Mouse (Mus musculus) myocyte (in vitro differentiated cells): ENCODE measurements around the gene Usp33. TPM values are rescaled to one million over a fixed set of nuclear protein-coding genes. Genes with fewer than 3 reads are reported as not detected.

Source experiments
- H3K27me3 ChIP-seq: one replicate; pipeline ENCODE4 v1.6.1; 2011; ENCODE audit not compliant: control insufficient read depth, insufficient read depth, insufficient read length
- H3K36me3 ChIP-seq: one replicate; pipeline ENCODE4 v1.6.1; 2011; ENCODE audit not compliant: control insufficient read depth, insufficient read depth
- H3K4me2 ChIP-seq: one replicate; pipeline ENCODE4 v1.6.1; 2011; ENCODE audit warnings: low read depth, control low read depth
- H3K4me3 ChIP-seq: one replicate; pipeline ENCODE4 v1.5.1; 2011; ENCODE audit warnings: mild to moderate bottlenecking, control low read depth, moderate library complexity
- H3K79me2 ChIP-seq: one replicate; pipeline ENCODE4 v1.6.1; 2011; ENCODE audit not compliant: control insufficient read depth, insufficient read depth
- H3ac ChIP-seq: one replicate; pipeline ENCODE4 v1.6.1; 2011; ENCODE audit not compliant: control insufficient read depth, insufficient read length
- CEBPB ChIP-seq: IDR thresholded peaks from 2 replicates; pipeline ENCODE4 v1.6.1; 2011; ENCODE audit warnings: mild to moderate bottlenecking, moderate library complexity; ENCODE audit not compliant: poor library complexity, insufficient read depth, severe bottlenecking
- E2F4 ChIP-seq: IDR thresholded peaks from one replicate; pipeline ENCODE4 v1.6.1; 2011; ENCODE audit warnings: mild to moderate bottlenecking, control low read depth, moderate library complexity; ENCODE audit not compliant: insufficient read depth
- MAX ChIP-seq: IDR thresholded peaks from one replicate; pipeline ENCODE4 v1.6.1; 2011; ENCODE audit warnings: low read depth, mild to moderate bottlenecking, control low read depth
- MYOD1 ChIP-seq, 3 experiments: IDR thresholded peaks; one replicate each; pipeline ENCODE4 v1.6.1; 2011; ENCODE audit warnings: control low read depth in 2 of 3, low read depth in 2 of 3, mild to moderate bottlenecking in 2 of 3, moderate library complexity in 1 of 3; ENCODE audit not compliant: insufficient read length in 2 of 3, control insufficient read depth in 1 of 3
- MYOG ChIP-seq, 3 experiments: IDR thresholded peaks; one replicate each; pipeline ENCODE4 v1.6.1; 2011; ENCODE audit warnings: control low read depth in 2 of 3, low read depth in 2 of 3, mild to moderate bottlenecking in 2 of 3; ENCODE audit not compliant: insufficient read length in 2 of 3, control insufficient read depth in 1 of 3, insufficient read depth in 1 of 3
- POLR2A ChIP-seq: IDR thresholded peaks from one replicate; pipeline ENCODE4 v1.6.1; 2011; ENCODE audit warnings: low read depth, mild to moderate bottlenecking, control low read depth, moderate library complexity; ENCODE audit not compliant: insufficient read length
- POLR2AphosphoS2 ChIP-seq: IDR thresholded peaks from one replicate; pipeline ENCODE4 v1.6.1; 2011; ENCODE audit warnings: low read depth, control low read depth; ENCODE audit not compliant: insufficient read length
- REST ChIP-seq: IDR thresholded peaks from one replicate; pipeline ENCODE4 v1.6.1; 2011; ENCODE audit warnings: mild to moderate bottlenecking, control low read depth, moderate library complexity; ENCODE audit not compliant: insufficient read depth, insufficient read length
- SRF ChIP-seq: IDR thresholded peaks from one replicate; pipeline ENCODE4 v1.6.1; 2011; ENCODE audit warnings: low read depth; ENCODE audit not compliant: control insufficient read depth, insufficient read length
- TCF12 ChIP-seq: IDR thresholded peaks from one replicate; pipeline ENCODE4 v1.6.1; 2011; ENCODE audit warnings: mild to moderate bottlenecking, control low read depth; ENCODE audit not compliant: poor library complexity, insufficient read depth, severe bottlenecking
- TCF3 ChIP-seq: IDR thresholded peaks from one replicate; pipeline ENCODE4 v1.6.1; 2011; ENCODE audit warnings: low read depth, control low read depth; ENCODE audit not compliant: insufficient read length
- USF1 ChIP-seq: IDR thresholded peaks from one replicate; pipeline ENCODE4 v1.6.1; 2011; ENCODE audit warnings: low read depth, mild to moderate bottlenecking, control low read depth, moderate library complexity
- polyA plus RNA-seq: library from polyadenylated mRNA; unstranded; fragments of >200 nt; fragmentation: generic; extraction: Trizol; gene quantifications from one replicate; pipeline ENCODE4 v1.2.1, GENCODE M21; 2012; ENCODE audit warnings: missing spikeins

Gene Usp33
- polyA plus RNA-seq, 1 experiment, result 7.9 TPM

DNA sequence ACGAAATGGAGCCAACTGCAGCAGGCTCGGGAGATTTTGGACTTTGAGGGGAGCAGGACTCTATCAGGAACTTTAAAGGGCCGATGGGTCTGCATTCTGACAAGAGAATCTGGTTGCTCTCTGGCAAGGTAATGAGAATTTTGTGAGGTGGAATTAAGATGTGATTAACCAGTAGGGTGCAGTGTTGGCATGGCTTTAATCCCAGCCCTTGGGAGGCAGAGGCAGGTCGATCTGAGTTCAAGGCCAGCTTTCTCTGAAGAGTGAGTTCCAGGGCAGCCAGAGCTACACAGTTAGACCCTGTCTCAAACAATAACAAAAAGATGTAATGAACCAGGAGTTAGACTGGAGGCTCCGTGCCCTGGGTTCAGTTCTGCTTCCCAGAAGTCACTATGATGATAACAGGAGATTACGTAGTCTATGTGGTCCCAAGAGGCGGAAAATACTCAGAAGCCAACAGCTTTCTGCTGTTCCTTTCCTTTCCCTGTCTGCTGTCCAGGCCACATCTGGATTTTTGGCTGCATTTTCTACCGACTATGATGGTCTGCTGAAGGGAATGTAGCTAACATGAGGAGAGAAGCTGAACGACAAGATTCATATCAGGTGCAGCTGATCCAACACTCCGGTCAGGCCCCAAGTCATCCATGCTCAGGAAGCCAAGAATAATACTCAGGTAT, 25.2 kb upstream of the Usp33 start:
- Histone ChIP-seq H3K4me3 (no peak overlapping the region), H3K36me3 (no peaks in the 10 kb centered on the region), H3ac (no peak overlapping the region), H3K4me2 (no peak overlapping the region), H3K27me3 (no peaks in the 10 kb centered on the region), H3K79me2 (no peaks in the 10 kb centered on the region)
- TF ChIP-seq SRF, result no peak

DNA sequence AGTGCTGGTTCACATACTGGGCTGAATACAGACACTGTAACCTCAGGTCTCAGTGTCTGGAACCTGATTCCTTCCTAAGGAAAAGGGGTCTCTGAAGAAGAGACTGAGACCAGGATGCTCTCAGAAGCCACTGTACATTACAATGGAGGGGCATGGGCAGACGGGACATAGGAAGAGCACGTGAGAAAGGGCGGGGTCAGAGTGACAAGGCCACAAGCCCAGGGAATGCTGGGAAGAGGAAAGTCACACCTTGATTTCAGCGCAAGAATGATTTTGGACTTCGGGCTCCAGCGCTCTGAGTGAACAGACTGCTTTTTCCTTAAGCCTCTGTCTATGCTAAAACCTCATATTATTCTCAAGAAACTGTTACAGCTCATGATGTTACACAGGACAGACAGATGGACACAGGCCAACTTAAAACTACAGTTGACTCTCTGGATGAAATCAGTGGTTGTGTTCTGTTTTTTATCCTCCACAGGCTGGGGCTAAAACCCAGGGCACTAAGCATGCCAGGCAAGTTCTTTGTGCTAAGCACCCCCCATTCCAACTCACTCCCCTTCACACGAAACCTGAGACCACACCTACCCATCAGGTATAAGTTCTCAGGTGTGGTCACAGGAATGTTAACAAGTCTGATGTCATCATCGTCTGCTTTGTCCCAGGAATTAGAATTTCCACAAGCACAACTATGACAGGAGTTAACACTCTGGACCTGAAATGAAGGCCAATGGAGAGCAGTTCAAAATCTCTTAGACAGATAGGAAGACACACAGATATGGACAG, 24.3 kb upstream of the Usp33 start:
- H3K4me3 ChIP-seq, result no peak overlapping the region
- no peaks in the 10 kb centered on the region for H3K36me3 ChIP-seq
- no peaks in the 10 kb centered on the region for H3K79me2 ChIP-seq
- no peak for TF ChIP-seq MYOG (IDR thresholded peaks at IDR 0.05; ENCODE audit: control insufficient read depth in 1 of 3, insufficient read depth in 1 of 3, insufficient read length in 2 of 3, low read depth in 2 of 3)
- no peak for TF ChIP-seq CEBPB
- H3K27me3 ChIP-seq, result no peaks in the 10 kb centered on the region
- H3K4me2 ChIP-seq, result no peak overlapping the region
- no peak overlapping the region for H3ac ChIP-seq

DNA sequence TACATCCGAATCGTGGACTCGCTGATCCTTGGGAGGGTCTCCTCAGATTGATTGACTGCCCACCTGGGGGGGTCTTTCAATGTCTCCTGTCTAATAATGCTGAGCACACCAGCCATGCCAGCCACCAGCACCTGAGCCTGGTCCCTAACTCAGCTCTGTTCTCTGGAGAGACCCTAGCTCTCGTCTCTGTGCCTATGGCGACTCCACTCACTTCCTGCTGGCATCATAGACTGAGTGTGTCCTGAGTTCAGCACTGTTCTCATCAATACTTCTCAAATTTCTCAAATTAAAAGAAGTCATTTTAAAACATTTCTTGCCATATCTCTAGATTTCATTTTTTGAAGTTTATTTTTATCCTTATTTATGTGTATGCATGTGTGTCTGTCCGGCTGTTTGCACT, 14.2 kb upstream of the Usp33 start:
- no peak overlapping the region for H3K4me2 ChIP-seq
- H3K79me2 ChIP-seq, result no peaks in the 10 kb centered on the region
- H3K36me3 ChIP-seq, result no peaks in the 10 kb centered on the region
- TF ChIP-seq REST (no peak), MYOG (IDR thresholded peaks at IDR 0.05; ENCODE audit: control insufficient read depth in 1 of 3, insufficient read depth in 1 of 3, insufficient read length in 2 of 3, low read depth in 2 of 3) (no peak), CEBPB (no peak), POLR2AphosphoS2 (no peak), USF1 (no peak), TCF3 (no peak), MYOD1 (IDR thresholded peaks at IDR 0.05; ENCODE audit: control insufficient read depth in 1 of 3, insufficient read length in 2 of 3, low read depth in 2 of 3) (no peak), E2F4 (no peak), SRF (no peak), MAX (no peak), TCF12 (no peak), POLR2A (no peak)
- no peak overlapping the region for H3K4me3 ChIP-seq
- no peak overlapping the region for H3ac ChIP-seq
- H3K27me3 ChIP-seq, result no peaks in the 10 kb centered on the region

DNA sequence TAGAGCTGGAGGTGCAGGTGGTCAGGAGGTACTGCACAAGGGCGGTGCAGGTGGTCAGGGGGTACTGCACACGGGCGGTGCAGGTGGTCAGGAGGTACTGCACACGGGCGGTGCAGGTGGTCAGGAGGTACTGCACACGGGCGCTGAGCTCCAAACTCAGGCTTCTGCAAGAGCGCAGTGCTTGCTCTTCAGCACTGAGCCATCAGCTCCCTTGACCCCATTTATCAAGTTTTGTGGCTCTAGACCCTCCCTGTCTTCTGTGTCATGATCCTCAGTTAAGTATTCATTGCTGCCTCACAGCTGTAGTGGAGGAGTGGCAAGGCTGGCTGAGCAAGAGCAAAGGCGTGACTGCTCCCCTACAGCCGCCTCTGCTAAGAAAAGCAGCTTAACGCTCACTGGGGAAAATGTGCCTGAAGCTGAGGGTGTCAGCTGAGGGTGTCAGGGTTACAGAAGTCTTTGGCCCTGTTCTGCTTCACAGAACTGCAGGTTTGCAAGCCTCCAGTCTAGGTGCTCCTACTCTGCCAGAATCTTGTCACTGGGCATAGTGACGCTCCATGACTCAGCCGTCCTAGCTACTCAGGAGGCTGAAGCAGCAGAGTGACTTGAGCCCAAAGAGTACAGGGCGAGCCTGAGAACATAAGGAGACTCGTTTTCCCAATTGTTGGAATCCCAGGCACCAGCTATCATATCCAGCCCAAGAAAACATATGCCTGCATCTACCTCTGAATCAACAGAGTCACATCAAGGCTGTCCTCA, 13.6 kb upstream of the Usp33 start:
- H3K4me2 ChIP-seq, result no peak overlapping the region
- H3K79me2 ChIP-seq, result no peaks in the 10 kb centered on the region
- no peak overlapping the region for H3ac ChIP-seq
- no peak overlapping the region for H3K4me3 ChIP-seq
- H3K27me3 ChIP-seq, result no peaks in the 10 kb centered on the region
- TF ChIP-seq MYOG (IDR thresholded peaks at IDR 0.05; ENCODE audit: control insufficient read depth in 1 of 3, insufficient read depth in 1 of 3, insufficient read length in 2 of 3, low read depth in 2 of 3), result no peak
- no peak for TF ChIP-seq TCF3
- no peak for TF ChIP-seq SRF
- TF ChIP-seq USF1, result no peak
- no peak for TF ChIP-seq E2F4
- TF ChIP-seq TCF12, result no peak
- no peak for TF ChIP-seq CEBPB
- no peak for TF ChIP-seq POLR2A
- no peak for TF ChIP-seq REST
- TF ChIP-seq POLR2AphosphoS2, result no peak
- H3K36me3 ChIP-seq, result no peaks in the 10 kb centered on the region

DNA sequence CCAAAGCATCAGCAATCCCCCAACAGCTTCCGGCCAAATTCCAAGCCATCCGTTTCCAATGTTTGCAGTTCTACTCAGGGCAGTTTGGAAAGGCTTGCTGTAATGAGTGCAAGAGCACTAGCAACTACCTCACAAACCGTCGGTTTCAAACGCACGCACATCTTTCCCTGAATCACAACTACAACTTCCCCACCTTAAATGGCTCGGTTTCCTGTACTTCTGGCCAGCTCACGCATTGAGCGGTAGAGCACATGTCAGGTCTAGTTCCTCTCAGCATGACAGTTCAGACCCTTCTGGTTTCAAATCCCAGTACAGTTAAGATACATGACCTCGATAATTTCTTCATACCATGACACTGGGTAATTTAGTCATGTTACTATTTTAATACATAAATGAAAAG, 12.6 kb upstream of the Usp33 start:
- Histone ChIP-seq H3ac (no peak overlapping the region), H3K4me3 (no peak overlapping the region), H3K79me2 (no peaks in the 10 kb centered on the region), H3K36me3 (no peaks in the 10 kb centered on the region), H3K27me3 (no peaks in the 10 kb centered on the region), H3K4me2 (no peak overlapping the region)
- TF ChIP-seq E2F4 (no peak), USF1 (no peak), TCF12 (no peak), SRF (no peak), REST (no peak), TCF3 (no peak), MYOG (IDR thresholded peaks at IDR 0.05; ENCODE audit: control insufficient read depth in 1 of 3, insufficient read depth in 1 of 3, insufficient read length in 2 of 3, low read depth in 2 of 3) (no peak), MAX (no peak), MYOD1 (IDR thresholded peaks at IDR 0.05; ENCODE audit: control insufficient read depth in 1 of 3, insufficient read length in 2 of 3, low read depth in 2 of 3) (no peak), POLR2AphosphoS2 (no peak), POLR2A (no peak), CEBPB (no peak)
